Mouse (Mus musculus) naive thymus-derived CD4-positive, alpha-beta T cell, adult 2 months (primary cell): ENCODE results near the gene Bcas1.

ENCODE experiments used
- DNase-seq: peaks from one replicate; pipeline ENCODE4 v3.0.0-alpha.2; 2011; ENCODE audit warnings: low read depth

The Bcas1 gene

DNA sequence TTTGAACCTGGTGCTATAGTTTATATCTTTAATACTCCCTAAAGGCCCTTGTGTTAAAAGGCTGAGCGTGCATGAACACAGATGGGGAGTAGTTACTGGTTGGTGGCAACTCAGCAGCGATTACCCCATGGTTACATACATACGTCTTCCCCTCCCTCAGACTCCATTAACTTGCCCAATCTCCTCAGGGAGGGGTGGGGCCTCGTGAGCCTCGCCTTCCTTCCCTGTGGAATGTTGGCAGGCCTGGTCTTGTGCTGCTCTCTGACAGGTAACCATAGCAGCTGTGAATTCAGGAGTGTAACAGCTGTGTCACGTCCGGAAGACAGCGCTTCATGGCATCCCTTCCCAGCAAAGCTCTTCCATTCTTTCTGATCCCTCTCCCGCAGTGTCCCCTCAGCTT is 118.7 kb downstream of the Bcas1 start:
- DNase-seq = no peak

DNA sequence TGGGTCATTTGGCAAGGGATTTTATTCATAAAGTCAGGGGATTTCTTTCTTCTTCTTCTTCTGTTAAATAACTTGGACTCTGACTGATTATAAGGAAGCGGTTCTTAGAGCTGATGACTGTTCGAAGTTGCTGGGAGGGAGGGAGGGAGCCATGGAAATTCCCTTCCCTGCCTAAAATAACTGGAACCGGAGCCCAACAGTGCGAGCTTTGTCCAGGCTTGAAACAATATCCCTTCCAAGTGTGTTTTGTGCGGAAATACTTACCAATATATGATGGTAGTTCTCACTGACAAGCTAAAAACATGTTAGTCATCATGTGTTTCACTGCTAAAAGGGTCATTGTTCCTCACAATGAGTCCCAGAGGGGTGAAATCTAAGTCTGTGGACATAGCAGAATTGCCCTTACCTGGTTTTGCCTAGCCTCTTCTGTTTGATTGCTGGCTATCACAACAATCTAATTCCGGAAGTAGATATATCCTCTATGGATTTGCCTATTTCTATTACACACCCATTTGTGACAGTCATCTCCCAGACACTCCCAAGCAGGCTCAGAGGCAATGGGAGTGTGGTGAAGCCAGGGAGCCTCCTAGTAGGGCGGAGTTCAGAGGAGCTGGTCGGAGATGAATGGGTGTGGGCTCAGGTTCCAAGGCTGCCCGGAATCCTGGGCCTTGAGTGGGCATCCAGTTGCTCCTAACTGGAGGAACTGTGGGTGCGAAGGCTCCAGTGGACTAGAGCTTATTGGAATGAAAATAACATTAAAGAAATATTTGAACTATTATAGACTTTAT is 119.4 kb downstream of the Bcas1 start:
- no peak for DNase-seq

DNA sequence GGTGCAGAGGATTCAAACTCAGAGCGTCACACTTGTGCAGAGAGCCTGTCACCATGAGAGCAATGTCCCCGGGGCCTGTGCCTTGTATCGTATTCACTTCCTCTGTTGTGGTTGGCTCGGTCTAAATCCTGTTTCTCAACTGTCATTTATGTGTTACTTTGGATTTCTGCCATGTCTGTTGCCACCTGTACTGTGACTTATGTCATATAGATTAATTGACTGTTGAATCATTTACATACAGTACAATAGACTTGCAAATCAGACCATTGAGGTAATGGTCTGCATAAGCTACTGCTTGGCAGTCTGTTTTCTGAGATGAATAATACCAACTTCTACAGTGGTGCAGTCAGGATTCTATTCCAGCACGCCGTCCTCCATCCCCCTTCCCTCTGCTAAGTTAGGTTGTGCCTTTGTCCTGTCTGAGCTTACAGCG is 120.0 kb downstream of the Bcas1 start:
- peak; percentile 59 for DNase-seq

DNA sequence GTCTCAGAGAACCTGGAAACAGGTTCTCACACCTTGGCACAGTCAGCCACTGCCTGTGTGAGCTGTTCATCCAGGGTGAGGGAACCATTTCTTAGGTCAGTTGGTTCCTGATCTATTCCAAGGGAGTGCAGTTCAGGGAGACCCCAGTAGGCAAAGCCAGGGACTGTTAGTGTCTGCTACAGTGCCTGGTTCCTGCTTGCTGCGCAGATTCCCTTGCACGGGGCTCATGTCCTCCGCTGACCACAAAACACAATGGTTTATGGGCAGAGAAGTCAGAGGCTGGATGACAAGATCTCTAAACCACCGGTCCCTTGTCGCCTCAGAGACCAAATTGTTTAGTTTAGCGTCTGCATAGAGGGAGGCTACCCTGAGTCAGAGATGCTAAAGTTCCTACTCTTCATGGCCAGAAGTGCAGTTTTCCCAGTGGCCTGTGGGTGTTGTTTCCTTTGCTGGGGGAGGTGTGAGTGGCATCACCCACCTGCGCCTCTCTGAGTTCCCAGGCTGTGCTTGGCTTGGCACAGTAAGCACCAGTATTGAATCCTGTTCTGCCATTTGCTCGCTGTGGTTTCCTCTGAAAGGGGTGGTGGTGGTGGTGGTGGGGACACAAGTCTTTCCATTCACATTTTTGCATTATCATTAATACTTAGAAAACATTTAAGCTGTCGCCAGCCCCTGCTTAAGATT is 120.9 kb downstream of the Bcas1 start:
- DNase-seq = no peak

DNA sequence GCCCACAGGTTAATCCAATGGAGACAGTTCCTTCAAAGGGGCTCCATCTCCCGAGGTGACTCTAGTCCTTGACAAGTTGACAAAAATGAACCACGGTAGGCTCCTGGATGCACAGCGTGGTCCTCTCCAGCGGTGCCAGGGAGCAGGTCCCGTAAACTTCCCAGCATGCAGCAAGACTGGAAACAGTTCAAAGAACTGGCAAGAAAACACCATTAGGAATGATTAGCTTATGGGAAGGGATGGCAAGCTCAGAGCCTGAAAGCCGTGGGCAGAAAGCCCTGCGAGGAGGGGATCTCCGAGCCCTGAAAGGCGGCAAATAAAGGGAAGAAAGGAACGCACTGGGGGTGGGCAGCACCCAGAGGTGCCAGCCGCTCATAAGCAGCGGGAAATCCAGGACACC is 122.9 kb downstream of the Bcas1 start:
- no peak for DNase-seq

DNA sequence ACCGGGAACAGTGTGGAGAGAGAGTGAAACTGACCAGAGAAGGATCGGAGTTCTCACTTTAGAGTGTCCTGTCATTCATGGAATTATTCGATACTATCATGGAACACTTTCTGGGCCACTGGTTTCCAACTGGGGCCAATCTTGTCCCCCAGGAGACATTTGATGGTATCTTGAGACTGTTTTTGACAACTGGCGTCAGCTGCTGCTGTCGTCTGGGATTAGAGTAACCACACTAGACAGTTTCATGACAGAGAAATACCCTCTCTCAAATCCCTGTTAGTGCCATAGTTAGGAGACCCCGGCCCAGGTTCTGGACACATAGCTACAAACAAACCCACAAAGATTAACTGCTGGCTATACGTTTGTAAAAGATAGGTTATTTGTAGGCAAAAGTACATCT is 124.0 kb downstream of the Bcas1 start:
- DNase-seq = no peak

DNA sequence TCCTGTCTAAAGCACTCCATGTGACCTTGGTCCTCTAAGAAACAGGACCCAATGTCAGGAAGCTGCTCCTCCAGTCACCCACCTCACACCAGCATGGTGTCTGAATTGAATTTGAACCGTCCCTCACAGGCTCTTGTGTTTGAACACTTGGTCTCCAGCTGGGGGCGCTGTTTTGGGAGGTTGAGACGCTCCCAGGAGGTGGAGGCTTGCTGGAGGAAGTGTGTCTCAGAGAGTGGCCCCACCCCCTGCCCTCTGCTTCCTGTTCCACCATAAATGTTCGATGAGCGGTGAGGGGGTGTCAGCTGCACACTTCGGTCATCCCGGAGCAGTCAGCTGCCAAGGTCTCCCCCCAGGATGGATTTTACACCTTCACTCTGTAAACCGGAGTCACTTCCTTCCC is 124.8 kb downstream of the Bcas1 start:
- DNase-seq = no peak
